Mouse (Mus musculus) CD8-positive naive resting alpha-beta T cell, adult 57 days (primary cell): ENCODE measurements around the gene Rergl. TPM values are rescaled to one million over a fixed set of nuclear protein-coding genes. Genes with fewer than 3 reads are reported as not detected.

Experiments
- total RNA-seq: library from RNA; stranded (reverse); gene quantifications from one replicate; pipeline ENCODE4 v1.2.4, GENCODE M21; 2023

The Rergl gene
- total RNA-seq, result not detected

GRCm38 (mm10) chr6:139501876-139502275 is at the start of gene Rergl:
TSS of gene Rergl (minus strand) at chr6:139501976.

Other genes starting within 250 kb of the Rergl start
- not detected for gene Pik3c2g, start 85.2 kb upstream of the Rergl start, total RNA-seq